Comparison of ENCODE assay signal across 21 mouse cellular contexts in genomic region chr4:141332258-141332657, GRCm38 (mm10). TPM values are rescaled to one million over a fixed set of nuclear protein-coding genes. Genes with fewer than 3 reads are reported as not detected.
"Had no signal": no experiment of that assay in that cellular context is flagged by ENCODE, and none has a peak within 500 bp of the region (broad histone marks: within the 10 kb centered on the region; RNA-seq: fewer than 3 reads in every experiment).

No protein-coding gene starts in this region.

- H3K27me3 ChIP-seq: lung, embryonic 15.5 days; midbrain, embryonic 13.5 days; neural tube, embryonic 13.5 days had no signal

- H3K36me3 ChIP-seq: midbrain, embryonic 13.5 days; neural tube, embryonic 13.5 days had no signal

- H3K9ac ChIP-seq: liver, embryonic 14.5 days; lung, embryonic 15.5 days; midbrain, embryonic 13.5 days; neural tube, embryonic 13.5 days had no signal

- H3K9me3 ChIP-seq: lung, embryonic 15.5 days; megakaryocyte, embryonic 14.5 days; midbrain, embryonic 10.5 days; midbrain, embryonic 13.5 days; neural tube, embryonic 13.5 days had no signal

- H3K4me2 ChIP-seq: lung, embryonic 15.5 days; midbrain, embryonic 13.5 days; neural tube, embryonic 13.5 days had no signal

- H3K4me3 ChIP-seq: layer of hippocampus, adult 2 months; lung, embryonic 15.5 days; megakaryocyte, embryonic 14.5 days; midbrain, embryonic 10.5 days; midbrain, embryonic 13.5 days; myocyte; neural tube, embryonic 13.5 days had no signal

- DNase-seq: kidney, adult 2 months; kidney, postnatal 25 days; layer of hippocampus, adult 9-11 months; lung, adult 18-20 months; lung, postnatal 10 days; lung, postnatal 36 days; thymus, adult 2 months; thymus, postnatal 25 days had no signal

- H3K27ac ChIP-seq: kidney, postnatal 0 days; layer of hippocampus, adult 2 months; liver, embryonic 14.5 days; lung, embryonic 15.5 days; midbrain, embryonic 13.5 days; neural tube, embryonic 13.5 days had no signal

- ATAC-seq: intestine, postnatal 0 days; midbrain, embryonic 13.5 days; midbrain, embryonic 16.5 days had no signal

RNA-seq across cellular contexts. Expression of gene Epha2, which starts 31.2 kb away (rescaled TPM):
- total RNA-seq: monocyte, adult 5-6 weeks had no signal

RNA-seq across cellular contexts. Expression of gene Fam131c, which starts 35.8 kb away (rescaled TPM):
- total RNA-seq: monocyte, adult 5-6 weeks; neutrophil, adult 5-6 weeks had no signal
